Mouse (Mus musculus) C2C12 (cell line): ENCODE measurements around the gene BC017158.

ENCODE experiments used
- CTCF ChIP-seq: IDR thresholded peaks from one replicate; pipeline ENCODE4 v1.5.1; 2011; ENCODE audit not compliant: control insufficient read depth, insufficient read depth, insufficient read length
- FOSL1 ChIP-seq: IDR thresholded peaks from one replicate; pipeline ENCODE4 v1.8.0; 2011; ENCODE audit warnings: mild to moderate bottlenecking, low read length; ENCODE audit not compliant: poor library complexity, insufficient read depth, severe bottlenecking
- MAX ChIP-seq: IDR thresholded peaks from one replicate; pipeline ENCODE4 v1.6.1; 2011; ENCODE audit warnings: mild to moderate bottlenecking, control low read depth
- USF1 ChIP-seq: IDR thresholded peaks from one replicate; pipeline ENCODE4 v1.6.1; 2011; ENCODE audit warnings: low read depth, mild to moderate bottlenecking, control low read depth, moderate library complexity

DNA sequence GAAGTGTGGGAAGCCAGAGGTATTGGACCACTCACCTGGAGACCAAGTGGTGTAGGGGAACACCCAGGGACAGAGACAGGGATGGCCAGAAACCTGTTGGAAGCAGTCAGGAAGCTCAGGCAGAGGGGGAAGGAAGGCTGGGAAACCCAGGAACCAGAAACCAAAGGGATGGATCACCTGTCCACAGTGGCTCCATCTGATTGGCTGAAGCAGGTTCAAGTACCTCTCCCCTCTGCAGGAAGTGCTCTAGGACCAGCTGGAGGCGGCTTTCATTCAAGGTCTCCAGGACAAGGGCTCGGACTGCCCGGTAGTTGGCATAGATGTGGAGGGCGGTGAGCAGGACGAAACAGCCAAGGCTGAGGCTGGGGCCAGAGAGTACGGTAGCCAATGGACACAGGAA lies 21.9 kb downstream of the BC017158 start:
- TF ChIP-seq CTCF (no peak), USF1 (no peak), MAX (no peak), FOSL1 (no peak)
